Mouse (Mus musculus) thymus, postnatal 36 days (tissue): ENCODE results near the gene Letm1.

ENCODE experiments used
- DNase-seq, 2 experiments: peaks; one replicate each; pipeline ENCODE4 v3.0.0; 2022; ENCODE audit warnings: mixed read lengths in 2 of 2

Letm1 gene

DNA sequence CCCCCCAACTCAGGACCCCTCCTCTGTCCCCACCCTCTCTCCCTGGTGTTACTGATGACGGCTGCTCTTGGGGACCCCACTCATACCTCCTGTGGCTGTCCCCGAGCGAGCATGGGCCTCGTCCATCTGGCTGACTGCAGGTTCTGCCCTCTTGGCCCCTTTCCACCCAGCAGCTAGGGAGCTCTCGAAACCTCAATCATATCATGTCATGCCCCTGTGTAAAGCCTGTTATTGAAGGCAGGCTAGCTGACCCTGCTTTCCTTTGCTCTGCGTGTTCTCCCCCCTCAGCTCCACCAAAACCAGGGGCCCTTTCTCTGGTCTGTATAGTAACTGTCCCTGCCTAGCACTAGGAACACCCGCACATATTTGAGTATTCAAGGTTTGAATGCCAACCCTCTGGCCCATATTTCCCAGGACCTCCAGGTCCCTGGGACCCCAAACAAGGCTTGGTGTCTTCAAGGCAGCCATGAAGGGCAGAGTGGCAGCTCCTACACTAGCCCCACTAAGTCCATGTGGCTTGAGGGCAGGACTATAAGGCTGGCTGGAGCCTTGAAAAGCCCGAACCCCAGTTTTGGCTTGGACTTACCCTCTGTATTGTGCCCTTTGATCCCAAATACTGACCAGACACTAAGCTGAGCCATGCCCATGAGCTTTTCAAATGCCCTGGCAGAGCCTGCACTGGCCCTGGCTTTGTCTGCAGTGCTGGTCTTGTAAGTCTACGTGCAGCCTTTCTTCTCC is 76.8 kb downstream of the Letm1 start:
- no peak for DNase-seq

DNA sequence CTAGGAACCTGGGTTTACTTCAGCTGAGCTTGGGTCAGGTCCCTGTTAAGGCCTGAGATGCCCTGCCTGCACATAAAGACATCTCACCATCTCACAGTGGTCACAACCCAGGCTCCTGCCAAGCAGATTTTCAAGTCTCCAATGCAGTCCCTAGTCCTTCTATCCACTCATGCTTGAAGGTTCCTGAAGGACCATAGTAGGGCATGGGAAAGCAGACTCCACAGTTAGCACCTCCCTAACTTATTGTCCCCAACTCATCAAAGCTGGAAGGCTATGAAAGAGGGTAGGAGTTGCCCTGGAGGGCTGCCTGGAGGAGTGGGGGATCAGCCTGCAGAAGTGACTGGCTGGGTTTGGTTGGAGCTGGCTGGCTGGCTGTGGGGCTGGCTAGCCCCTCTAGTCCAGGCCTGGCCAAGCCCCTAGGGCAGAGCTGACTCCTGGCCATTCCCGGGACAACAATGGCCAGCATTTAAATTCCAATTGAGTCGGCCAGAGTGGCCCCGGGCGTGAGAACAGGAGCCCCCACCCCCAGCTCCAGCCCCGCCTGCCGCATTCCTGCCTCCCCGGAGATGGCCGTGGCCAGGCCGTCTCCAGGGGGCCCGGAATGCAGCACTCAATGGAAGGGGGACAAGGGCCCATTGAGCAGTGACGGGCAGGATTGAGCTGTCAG is 77.5 kb downstream of the Letm1 start:
- DNase-seq = no peak

DNA sequence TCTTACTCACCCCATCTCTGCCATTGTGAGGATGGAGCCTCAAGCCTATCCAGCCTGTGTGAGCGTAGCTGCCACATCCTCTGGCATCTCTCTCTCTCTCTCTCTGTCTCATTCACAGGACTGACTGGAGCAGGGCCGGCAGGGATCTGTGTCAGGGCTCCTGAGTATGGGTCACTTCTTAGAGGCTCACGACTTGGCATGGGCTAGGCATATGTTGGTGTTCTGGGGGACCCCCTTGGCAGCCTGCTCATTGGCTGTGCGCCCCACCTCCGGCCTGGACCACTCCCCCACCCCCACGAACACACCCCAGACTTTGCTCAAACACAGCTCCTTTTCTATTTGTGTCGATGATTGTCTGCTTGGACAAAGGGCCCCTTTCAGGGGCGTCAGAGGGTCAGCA is 78.6 kb downstream of the Letm1 start:
- no peak for DNase-seq

GRCm38 (mm10) chr5:33701832-33702231 is 80.8 kb downstream of the Letm1 start:
- DNase-seq = no peak

GRCm38 (mm10) chr5:33700010-33700409 is 82.6 kb downstream of the Letm1 start:
- no peak for DNase-seq

GRCm38 (mm10) chr5:33698669-33699068 is 83.9 kb downstream of the Letm1 start:
- DNase-seq = no peak

DNA sequence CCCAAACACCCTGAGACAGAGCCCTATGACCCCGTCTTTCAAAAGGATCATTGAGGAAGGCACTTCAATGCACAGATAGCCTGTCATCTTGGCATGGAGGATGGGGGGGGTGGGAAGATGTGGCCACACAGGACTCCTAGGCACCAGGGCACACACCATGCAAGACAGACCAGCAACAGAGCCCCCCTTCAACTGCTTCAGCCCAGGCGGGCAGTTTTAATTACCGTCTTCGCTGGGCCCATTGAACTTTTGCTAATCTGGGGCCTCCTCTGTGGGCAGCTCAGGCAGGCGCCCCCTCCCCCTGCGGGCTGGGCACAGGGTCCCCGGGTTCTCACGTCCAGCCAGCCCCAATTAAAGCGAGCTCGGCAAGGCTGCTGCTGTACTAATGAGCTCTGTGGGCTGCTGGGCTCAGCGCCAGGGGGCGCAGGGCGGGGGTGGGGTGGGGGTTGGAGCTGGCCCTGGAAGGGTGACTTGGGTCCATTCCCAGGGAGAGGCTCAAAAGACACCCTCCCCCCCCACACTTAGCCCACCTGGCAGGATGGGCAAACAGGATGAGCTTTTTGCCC is 84.6 kb downstream of the Letm1 start:
- DNase-seq = no peak

DNA sequence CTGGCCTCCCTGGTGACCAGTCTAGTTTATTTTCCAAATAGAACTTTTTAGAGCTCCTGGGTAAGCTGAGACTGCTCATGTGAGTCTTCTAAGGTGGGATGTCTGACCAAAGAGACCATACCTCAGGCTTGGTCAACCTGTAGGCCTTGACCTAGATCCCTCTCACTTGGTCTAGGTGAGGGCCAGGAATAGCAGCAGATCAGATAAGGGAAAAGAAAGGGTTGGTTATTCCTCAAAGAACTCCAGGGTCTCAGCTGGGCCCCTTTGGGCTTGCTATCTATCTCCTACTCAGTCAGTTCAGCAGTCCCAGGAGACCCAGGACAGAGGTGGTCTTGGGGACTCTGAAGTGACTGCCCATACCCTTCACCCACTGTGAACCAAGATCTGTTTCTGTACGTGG is 85.1 kb downstream of the Letm1 start:
- DNase-seq = no peak

DNA sequence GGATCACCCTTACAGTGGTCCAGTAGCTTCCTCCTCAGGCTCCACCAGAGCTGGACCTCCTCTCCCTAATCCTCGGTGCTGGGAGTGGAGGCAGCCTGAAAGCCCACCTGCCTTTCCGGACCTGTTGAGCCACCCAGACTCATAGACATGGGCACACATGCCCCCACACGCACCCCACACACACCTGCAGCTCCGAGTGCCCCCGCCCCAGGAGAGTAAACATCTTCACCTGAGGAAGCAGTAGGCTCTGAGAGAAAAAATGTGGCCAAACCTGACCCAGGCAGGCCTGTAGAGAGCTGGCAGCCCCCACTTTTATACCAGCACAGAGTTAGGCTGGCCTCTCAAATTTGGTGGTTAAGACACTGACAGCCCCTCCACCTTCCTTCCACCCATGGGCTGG is 86.2 kb downstream of the Letm1 start:
- DNase-seq = no peak

- no peak for DNase-seq
Observed at GRCm38 (mm10) chr5:33695718-33696121, 86.9 kb downstream of the Letm1 start.

- peak in 1 of 2 experiments; percentile 13 for DNase-seq
Observed at GRCm38 (mm10) chr5:33694848-33695717, 87.5 kb downstream of the Letm1 start.

DNA sequence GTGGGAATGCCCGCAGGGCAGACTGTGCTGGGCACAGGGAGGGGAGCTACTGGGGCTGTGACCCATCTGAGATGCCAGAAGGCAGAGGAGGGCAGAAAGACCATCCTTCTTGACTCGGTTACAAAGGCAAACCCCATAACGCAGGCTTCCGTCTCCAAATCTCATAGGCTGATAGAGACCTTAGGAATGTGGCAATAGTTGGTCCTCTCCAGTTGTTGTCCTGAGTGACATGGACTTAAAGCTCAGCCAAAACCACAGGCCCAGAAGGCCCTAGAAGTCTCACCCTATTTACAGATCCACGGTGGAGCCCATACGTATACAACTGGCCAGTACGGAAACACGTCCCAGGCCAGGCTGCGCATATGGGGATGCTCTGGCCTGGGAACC is 88.2 kb downstream of the Letm1 start:
- DNase-seq = no peak

- DNase-seq = no peak
Observed at GRCm38 (mm10) chr5:33692393-33692792, 90.2 kb downstream of the Letm1 start.

DNA sequence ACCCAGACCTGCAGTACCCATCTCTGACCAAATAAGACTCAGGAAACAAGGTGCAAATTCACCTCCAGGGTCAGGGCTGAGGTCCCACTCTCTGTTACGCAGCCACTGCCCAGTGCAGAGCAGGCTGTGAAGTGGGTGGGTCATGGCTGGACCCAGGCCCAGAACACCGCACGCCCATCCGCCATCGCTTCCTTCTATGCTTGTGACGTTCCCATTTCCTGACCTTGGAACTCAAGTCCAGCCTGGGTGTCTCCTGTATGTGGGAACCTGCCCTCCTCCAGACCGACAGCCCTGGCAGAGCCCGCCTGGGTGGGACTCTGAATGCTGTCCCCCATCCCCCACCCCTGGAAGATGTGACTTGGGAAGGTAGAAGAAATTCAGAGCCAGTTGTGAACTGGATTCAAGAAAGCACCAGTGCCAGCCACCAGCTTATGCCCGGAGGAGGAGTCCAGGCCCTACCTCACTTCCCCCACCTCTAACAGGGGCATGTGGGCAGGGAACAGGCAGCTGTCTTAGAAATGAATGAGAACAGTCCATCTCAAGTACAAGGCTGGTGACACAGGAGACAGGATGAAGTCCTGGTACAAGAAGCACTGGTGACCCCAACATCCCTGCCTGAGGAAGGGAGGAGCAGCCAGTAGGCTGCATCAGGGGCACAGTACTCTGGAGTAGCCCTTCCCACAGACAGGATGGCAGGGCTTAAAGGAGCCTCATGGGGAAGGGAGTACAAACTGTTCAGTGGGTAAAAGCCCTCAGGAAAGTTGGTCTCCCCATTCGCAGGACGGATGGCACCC is 92.6 kb downstream of the Letm1 start:
- DNase-seq = no peak
